Mouse (Mus musculus) intestine, embryonic 15.5 days (tissue): ENCODE measurements around the gene Dhx33. TPM values are rescaled to one million over a fixed set of nuclear protein-coding genes. Genes with fewer than 3 reads are reported as not detected.

ENCODE experiments used
- ATAC-seq: fragments of 200-750 bp; cut with Nextera tagmentation; 2 replicates; pipeline ENCODE4 v1.8.0; 2017; ENCODE audit warnings: moderate TSS enrichment, moderate library complexity
- H3K27ac ChIP-seq: fragments of 300-500 bp; sonication (generic); 2 replicates; pipeline ENCODE4 v1.5.1; 2015; ENCODE audit warnings: mild to moderate bottlenecking, inconsistent platforms
- H3K27me3 ChIP-seq: fragments of 300-500 bp; sonication (generic); replicated peaks from 2 replicates; pipeline ENCODE4 v1.6.1; 2015; ENCODE audit warnings: inconsistent platforms
- H3K36me3 ChIP-seq: fragments of 300-500 bp; sonication (generic); 2 replicates; pipeline ENCODE4 v1.6.1; 2015; ENCODE audit warnings: inconsistent platforms
- H3K4me1 ChIP-seq: fragments of 300-500 bp; sonication (generic); replicated peaks from 2 replicates; pipeline ENCODE4 v1.6.1; 2015; ENCODE audit warnings: inconsistent platforms
- H3K4me2 ChIP-seq: fragments of 300-500 bp; sonication (generic); replicated peaks from 2 replicates; pipeline ENCODE4 v1.6.1; 2015; ENCODE audit warnings: mild to moderate bottlenecking, inconsistent platforms
- H3K4me3 ChIP-seq: fragments of 300-500 bp; sonication (generic); replicated peaks from 2 replicates; pipeline ENCODE4 v1.5.1; 2015; ENCODE audit warnings: inconsistent platforms
- H3K9ac ChIP-seq: fragments of 300-500 bp; sonication (generic); 2 replicates; pipeline ENCODE4 v1.6.1; 2015; ENCODE audit warnings: inconsistent platforms
- H3K9me3 ChIP-seq: fragments of 300-500 bp; sonication (generic); 2 replicates; pipeline ENCODE4 v1.6.1; 2016; ENCODE audit warnings: inconsistent platforms
- WGBS: fragments of 180-500 bp; shearing (Covaris S2); methylation state at CpG from one replicate; pipeline ENCODE4 v1.1.7; 2015; 5-methylcytosine and 5-hydroxymethylcytosine counted together
- polyA plus RNA-seq: library from polyadenylated mRNA; unstranded; fragments of >200 nt; fragmentation: Nextera tagmentation; extraction: Ambion mirVana; gene quantifications from 2 replicates; pipeline ENCODE4 v1.2.1, GENCODE M21; 2015

Gene Dhx33
- polyA plus RNA-seq, 1 experiment from 2014 or later = 15.0 TPM

DNA sequence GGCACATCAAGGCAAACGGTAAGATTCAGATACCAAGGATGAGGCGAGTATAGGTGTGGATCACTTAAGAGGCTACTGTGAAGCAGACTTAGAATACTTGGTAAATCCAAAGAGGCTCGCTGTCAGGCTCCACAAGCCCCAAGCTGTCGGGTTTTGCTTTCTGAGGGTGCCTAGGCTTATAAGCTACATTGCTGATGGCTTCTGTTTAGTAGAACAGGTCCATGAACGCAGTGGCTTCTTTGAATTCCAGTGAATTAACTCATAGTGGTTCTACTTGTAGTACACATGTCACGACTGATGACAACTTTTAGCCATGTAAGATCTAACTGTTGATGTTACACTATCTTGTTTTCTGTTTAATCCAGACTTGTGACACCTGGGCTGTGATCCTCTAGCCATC is 26.9 kb downstream of the Dhx33 start:
- 86% methylated on average over 6 of the region's 6 CpGs for WGBS
- Histone ChIP-seq H3K27ac (no peak overlapping the region), H3K4me3 (no peak overlapping the region), H3K27me3 (no peaks in the 10 kb centered on the region), H3K9me3 (no peaks in the 10 kb centered on the region), H3K4me2 (no peak overlapping the region), H3K4me1 (peaks cover 14% of the 10 kb centered on the region), H3K36me3 (peaks cover 52% of the 10 kb centered on the region), H3K9ac (no peak overlapping the region)
- no peak for ATAC-seq

DNA sequence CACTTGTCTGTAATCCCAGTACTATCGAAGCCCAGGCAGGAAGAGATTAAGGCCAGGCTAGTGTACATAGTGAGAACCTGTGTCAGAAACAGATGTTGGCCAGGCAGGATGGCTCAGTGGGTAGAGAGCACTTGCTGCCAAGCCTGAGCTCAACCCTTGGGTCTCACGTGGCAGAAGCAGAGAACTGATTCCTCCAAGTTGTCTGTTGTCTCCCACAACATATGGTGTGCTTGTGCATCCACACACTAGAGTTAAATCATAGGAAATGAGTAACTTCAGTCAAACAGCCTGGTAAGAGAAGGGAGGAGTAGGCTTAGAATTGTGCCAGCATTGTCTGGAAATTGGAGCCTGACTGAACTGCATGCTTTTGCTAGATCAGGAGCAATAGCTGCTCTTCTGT is 29.0 kb downstream of the Dhx33 start:
- Histone ChIP-seq H3K4me3 (no peak overlapping the region), H3K27me3 (no peaks in the 10 kb centered on the region), H3K9ac (no peak overlapping the region), H3K4me2 (no peak overlapping the region), H3K36me3 (peaks cover 43% of the 10 kb centered on the region), H3K27ac (no peak overlapping the region), H3K9me3 (no peaks in the 10 kb centered on the region), H3K4me1 (peaks cover 5% of the 10 kb centered on the region)
- WGBS = 77% methylated on average over 2 of the region's 2 CpGs
- ATAC-seq = no peak

DNA sequence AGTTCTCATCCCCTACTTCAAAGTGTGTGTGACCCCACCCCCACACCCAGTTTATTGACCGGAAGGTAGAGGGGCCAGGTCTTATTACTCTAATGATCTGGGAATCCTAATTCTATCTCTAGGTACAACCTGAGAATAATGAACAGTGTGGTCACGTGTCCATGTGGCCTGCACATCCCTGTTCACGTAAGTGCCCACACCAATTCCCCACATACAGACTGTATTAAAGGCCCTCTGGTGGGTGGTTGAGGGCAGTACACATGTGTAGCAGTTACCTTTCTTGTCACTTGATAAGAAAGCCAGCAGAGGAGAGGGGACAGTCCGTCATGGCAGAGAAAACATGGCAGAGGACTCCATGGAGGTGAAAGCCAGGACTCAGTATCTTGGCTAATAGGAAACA is 30.3 kb downstream of the Dhx33 start:
- H3K4me3 ChIP-seq = no peak overlapping the region
- H3K27ac ChIP-seq = no peak overlapping the region
- H3K4me1 ChIP-seq = peaks cover 5% of the 10 kb centered on the region
- H3K9me3 ChIP-seq = no peaks in the 10 kb centered on the region
- H3K9ac ChIP-seq = no peak overlapping the region
- no peak for ATAC-seq
- 71% methylated on average over 4 of the region's 4 CpGs for WGBS
- H3K27me3 ChIP-seq = no peaks in the 10 kb centered on the region
- H3K4me2 ChIP-seq = no peak overlapping the region
- H3K36me3 ChIP-seq = peaks cover 32% of the 10 kb centered on the region

DNA sequence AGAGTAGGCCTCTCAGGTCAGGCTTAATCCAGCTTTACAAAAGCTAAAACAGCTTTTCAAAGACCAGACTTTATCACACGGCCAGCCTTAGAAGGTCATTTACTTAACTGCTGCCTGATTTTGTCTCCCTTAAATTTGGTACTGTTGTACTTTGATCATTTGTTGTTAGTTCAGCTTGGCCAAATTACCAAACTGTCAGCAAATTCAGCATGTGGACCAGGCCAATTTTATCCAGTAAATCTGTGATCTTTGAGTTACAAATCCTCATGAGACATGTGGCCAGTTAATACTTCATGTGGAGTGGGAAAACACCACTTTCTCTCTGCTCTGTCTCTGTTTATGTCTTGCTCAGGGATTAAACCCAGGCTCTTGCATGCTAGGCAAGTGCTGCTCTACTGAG is 31.7 kb downstream of the Dhx33 start:
- peaks cover 12% of the 10 kb centered on the region for H3K4me1 ChIP-seq
- no peak overlapping the region for H3K9ac ChIP-seq
- no peak overlapping the region for H3K4me3 ChIP-seq
- H3K27ac ChIP-seq = no peak overlapping the region
- 0 out of 2 replicates have a peak, but pooled peaks cover 20% of the 10 kb centered on the region for H3K36me3 ChIP-seq
- H3K4me2 ChIP-seq = no peak overlapping the region
- no peaks in the 10 kb centered on the region for H3K27me3 ChIP-seq
- WGBS = 67% methylated on average over 1 of the region's 1 CpGs
- no peaks in the 10 kb centered on the region for H3K9me3 ChIP-seq
- no peak for ATAC-seq

DNA sequence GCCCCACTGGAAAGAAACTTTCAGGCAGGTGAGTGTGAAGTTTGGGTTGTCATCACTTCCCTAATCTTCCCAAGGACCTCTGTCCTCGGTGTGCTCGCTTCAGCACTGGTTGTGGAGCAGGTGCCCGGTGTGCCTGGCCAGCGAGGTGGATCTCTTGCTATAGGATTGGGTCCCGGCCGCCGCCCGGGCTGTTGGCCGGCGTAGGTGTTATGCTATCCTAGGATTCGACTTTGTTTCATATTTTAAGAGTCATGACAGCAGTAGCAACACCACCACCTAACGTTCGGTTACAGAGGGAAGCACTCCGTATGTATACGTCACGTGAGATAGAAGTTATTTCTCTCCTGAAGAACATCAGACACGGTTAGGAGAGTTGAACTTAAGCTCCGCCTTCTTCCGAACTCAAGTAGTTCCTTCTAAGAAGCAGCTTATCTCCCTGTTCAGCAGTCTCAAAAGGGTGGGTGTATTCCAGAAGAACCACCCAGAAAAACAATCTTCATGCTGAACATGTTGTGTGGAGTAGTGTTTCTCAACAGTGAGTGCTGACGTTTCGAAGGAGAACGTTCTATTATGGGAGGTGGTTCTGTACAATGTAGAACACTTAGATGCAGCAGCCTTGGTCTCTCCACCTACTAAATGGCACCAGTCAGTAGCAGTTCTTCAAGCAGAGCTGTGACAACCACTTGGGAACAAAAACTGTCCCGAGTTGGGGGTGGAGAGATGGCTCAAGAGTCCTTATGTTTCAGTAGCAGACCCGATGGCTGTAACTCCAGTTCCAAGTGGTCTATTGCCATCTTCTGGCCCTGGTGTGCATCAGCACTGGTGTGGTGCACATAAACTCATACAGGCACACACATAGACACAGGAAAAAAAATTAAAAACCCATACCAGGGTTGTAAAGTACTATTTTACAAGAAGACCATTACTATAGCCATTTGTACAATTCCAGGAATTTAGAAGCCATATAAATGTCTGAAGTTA is 33.4 kb downstream of the Dhx33 start:
- WGBS = 15% methylated on average over 24 of the region's 24 CpGs
- no peaks in the 10 kb centered on the region for H3K27me3 ChIP-seq
- H3K36me3 ChIP-seq = peaks cover 10% of the 10 kb centered on the region; the same call in 1 of the 2 replicates
- peak overlapping the region; percentile 53 for H3K9ac ChIP-seq
- peak overlapping the region; percentile 90 for H3K4me3 ChIP-seq
- peaks cover 12% of the 10 kb centered on the region for H3K4me1 ChIP-seq
- H3K27ac ChIP-seq = peak overlapping the region; percentile 79
- H3K9me3 ChIP-seq = no peaks in the 10 kb centered on the region
- ATAC-seq = peak; percentile 48
- peak overlapping the region; percentile 76 for H3K4me2 ChIP-seq

- Histone ChIP-seq H3K27me3 (no peaks in the 10 kb centered on the region), H3K4me1 (peaks cover 12% of the 10 kb centered on the region), H3K27ac (peak within 1 kb of the TSS; percentile 85), H3K4me2 (peak within 1 kb of the TSS; percentile 76), H3K4me3 (peak within 1 kb of the TSS; percentile 90), H3K9ac (peak within 1 kb of the TSS; percentile 90), H3K9me3 (no peaks in the 10 kb centered on the region), H3K36me3 (peaks cover 13% of the 10 kb centered on the region; the same call in 1 of the 2 replicates)
- WGBS = under 1% methylated on average over 43 of the region's 43 CpGs
- ATAC-seq = peak; percentile 98
Measured at GRCm38 (mm10) chr11:70969821-70970559, 34.2 kb downstream of the Dhx33 start, which contains the start of the genes Nup88 and Rpain. TSS of gene Nup88 (minus strand) at chr11:70969973. TSS of gene Rpain (plus strand) at chr11:70970213.

- H3K9me3 ChIP-seq = no peaks in the 10 kb centered on the region
- H3K27ac ChIP-seq = peak overlapping the region; percentile 85
- WGBS = under 1% methylated on average over 25 of the region's 25 CpGs
- peaks cover 16% of the 10 kb centered on the region; the same call in 1 of the 2 replicates for H3K36me3 ChIP-seq
- H3K4me1 ChIP-seq = peaks cover 12% of the 10 kb centered on the region
- peak overlapping the region; percentile 90 for H3K4me3 ChIP-seq
- no peaks in the 10 kb centered on the region for H3K27me3 ChIP-seq
- H3K9ac ChIP-seq = peak overlapping the region; percentile 90
- peak overlapping the region; percentile 76 for H3K4me2 ChIP-seq
- peak; percentile 34 for ATAC-seq
Measured at GRCm38 (mm10) chr11:70969271-70969794, 34.9 kb downstream of the Dhx33 start.

DNA sequence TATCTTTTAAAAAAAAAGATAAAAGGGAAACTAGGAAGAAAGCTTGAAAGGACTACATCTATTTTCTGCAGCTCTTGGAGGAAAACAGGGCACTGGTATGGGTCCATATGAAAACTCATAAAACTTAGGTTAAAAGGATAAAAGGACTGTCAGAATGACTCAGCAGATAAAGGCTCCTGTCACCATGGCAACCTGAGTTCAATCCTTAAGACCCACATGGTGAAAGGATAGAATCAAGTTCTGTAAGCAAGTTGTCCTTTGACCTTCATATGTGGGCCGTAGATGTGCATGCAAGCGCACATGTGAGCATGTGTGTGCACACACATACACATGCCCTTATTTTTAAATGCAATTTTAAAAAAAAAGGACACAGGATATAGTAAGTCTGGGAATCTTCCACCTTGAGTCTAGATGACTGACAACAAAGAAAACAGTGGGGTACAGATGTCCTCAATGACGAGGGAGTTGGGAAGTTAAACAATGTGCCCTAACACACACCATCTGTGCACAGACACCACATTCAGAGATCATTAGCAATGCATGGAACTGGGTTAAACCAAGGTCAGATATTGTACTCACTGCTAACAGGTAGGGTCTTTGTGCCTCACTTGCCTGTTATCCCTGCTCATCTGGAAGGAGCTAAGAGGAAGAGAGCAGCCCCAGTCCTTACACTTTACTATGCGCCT is 39.9 kb downstream of the Dhx33 start:
- Histone ChIP-seq H3K27ac (no peak overlapping the region), H3K9ac (no peak overlapping the region), H3K4me1 (0 out of 2 replicates have a peak, but pooled peaks cover 8% of the 10 kb centered on the region), H3K36me3 (peaks cover 31% of the 10 kb centered on the region), H3K9me3 (no peaks in the 10 kb centered on the region), H3K4me2 (no peak overlapping the region), H3K27me3 (no peaks in the 10 kb centered on the region), H3K4me3 (no peak overlapping the region)
- no peak for ATAC-seq
- WGBS = 81% methylated on average over 4 of the region's 4 CpGs

DNA sequence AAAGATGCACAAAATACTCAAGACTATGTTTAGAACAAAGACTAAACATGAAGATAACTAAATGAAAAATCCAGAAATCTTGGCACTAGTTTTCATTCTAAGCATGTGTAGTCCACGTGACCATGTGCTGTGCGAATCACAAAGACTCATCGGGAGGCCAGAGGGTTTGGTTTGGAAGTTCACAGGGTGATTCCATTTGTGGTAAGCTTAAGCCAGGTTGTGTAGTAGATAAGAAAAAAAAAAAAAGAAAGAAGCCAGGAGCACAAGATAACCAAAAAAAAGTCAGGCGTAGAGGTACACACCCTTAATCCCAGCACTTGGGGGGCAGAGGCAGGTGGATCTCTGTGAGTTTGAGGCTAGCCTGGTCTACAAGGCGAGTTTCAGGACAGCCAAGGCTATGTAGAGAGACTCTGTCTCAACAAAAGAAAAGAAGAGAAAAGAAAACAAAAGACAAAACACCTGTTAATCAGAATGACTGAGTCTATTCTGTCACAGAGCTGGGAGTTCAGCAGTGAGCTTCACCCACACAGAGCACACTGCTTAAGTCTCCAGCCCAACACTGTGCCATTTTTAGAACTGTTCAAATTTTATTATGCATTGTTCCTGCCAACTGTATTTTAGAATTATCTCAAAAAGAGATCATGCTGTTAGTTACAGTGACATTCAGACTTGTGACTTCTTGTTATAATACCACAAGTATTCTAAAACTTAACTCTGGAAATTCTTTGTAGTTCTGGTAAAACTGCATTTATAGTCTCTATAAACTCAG is 43.3 kb downstream of the Dhx33 start:
- Histone ChIP-seq H3K4me3 (no peak overlapping the region), H3K27ac (no peak overlapping the region), H3K36me3 (peaks cover 39% of the 10 kb centered on the region), H3K4me2 (no peak overlapping the region), H3K27me3 (no peaks in the 10 kb centered on the region), H3K9me3 (no peaks in the 10 kb centered on the region), H3K9ac (no peak overlapping the region), H3K4me1 (no peaks in the 10 kb centered on the region)
- ATAC-seq = no peak
- 92% methylated on average over 5 of the region's 5 CpGs for WGBS

DNA sequence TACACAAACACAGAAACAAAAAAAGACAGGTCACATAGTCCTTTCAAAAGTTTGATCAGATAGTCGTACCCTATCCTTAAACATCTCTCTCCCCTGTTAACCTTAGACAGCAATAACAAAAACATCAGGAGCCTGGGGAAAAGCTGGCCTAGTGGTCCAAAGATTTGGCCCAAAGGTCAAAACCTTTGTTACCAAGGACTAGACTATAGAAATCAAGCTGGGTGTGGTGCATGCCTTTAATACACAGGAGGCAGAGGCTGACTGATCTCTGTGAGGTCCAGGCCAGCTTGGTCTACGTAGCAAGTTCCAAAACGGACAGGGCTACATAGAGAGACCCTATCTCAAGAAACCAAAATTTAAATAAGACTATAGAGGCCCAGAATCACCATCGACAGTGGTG is 49.5 kb downstream of the Dhx33 start:
- Histone ChIP-seq H3K27me3 (no peaks in the 10 kb centered on the region), H3K4me2 (no peak overlapping the region), H3K4me3 (no peak overlapping the region), H3K9ac (no peak overlapping the region), H3K4me1 (no peaks in the 10 kb centered on the region), H3K27ac (no peak overlapping the region), H3K36me3 (peaks cover 41% of the 10 kb centered on the region), H3K9me3 (no peaks in the 10 kb centered on the region)
- WGBS = 91% methylated on average over 4 of the region's 4 CpGs
- ATAC-seq = no peak
